Mouse (Mus musculus): ENCODE results near the gene Strip1.

DNA sequence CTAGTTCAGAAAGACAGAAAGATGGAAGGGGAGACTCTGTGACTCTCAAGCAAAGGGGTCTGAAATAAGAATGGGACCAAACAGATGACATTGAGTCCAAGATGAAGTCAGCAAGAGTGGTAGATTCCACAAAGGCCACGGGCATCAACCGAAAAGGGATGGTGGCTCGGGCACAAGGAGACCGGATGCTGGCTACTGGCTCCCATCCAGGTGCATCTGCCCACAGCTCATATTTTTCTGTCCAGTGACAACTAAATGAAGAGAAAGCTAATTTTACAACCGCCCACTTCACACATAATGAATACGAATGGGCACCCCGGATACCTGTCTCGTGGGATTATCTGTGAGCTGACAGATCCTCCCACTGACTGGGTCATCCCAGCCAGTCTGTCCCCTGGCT lies 24.3 kb downstream of the Strip1 start:
- TF ChIP-seq CTCF (IDR thresholded peaks at IDR 0.05; ENCODE audit: low read depth, low read length) (no peak), POLR2A (IDR thresholded peaks at IDR 0.05; ENCODE audit: borderline replicate concordance, low read depth, low read length) (no peak)
